Mouse (Mus musculus) activated CD4-positive, CD25-positive, alpha-beta regulatory T cell, adult 4 months (primary cell): Measurements from ENCODE around the gene Klhl26. TPM values are rescaled to one million over a fixed set of nuclear protein-coding genes. Genes with fewer than 3 reads are reported as not detected.

Experiments used
- ATAC-seq: one replicate; pipeline ENCODE4 v1.8.0; 2017
- polyA plus RNA-seq, 2 experiments: library from polyadenylated mRNA; unstranded; fragments of 100-300 nt; shearing (Covaris generic); gene quantifications; one replicate each; pipeline ENCODE4 v1.2.1; 2017

Klhl26 gene
- polyA plus RNA-seq, 2 experiments from 2014 or later: 7.2 to 9.5 TPM

GRCm38 (mm10) chr8:70408301-70408700 lies 68.5 kb downstream of the Klhl26 start:
- no peak for ATAC-seq

GRCm38 (mm10) chr8:70406427-70407069 lies 70.2 kb downstream of the Klhl26 start:
- ATAC-seq: no peak

GRCm38 (mm10) chr8:70405189-70405588 lies 71.6 kb downstream of the Klhl26 start:
- ATAC-seq: no peak

DNA sequence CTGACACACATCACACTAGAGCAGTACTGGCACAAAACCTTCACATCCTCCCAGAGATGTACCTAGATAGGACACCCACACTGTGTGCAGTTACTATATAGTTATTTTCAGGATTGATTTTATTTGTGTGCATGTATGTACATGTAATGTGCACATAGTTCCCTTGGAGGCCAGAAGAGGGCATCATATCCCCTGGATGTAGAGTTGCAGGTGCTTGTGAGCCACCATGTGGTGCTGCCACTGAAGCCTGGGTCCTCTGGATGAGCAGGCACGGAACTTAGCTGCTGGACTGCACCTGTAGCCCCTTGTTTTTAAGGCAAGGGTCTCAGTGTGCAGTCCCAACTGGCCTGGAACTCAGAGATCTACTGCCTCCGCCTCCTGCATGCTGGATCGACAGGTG lies 72.6 kb downstream of the Klhl26 start:
- no peak for ATAC-seq

Other genes with a start within 250 kb of the Klhl26 start
- gene Sugp2, start 242.7 kb downstream of the Klhl26 start, polyA plus RNA-seq: 10 to 100 TPM; 18.7 to 23.3 TPM
- 1 to 10 TPM; 6.6 to 7.6 TPM for gene Armc6, start 242.5 kb downstream of the Klhl26 start, polyA plus RNA-seq
- gene Homer3, start 194.1 kb downstream of the Klhl26 start, polyA plus RNA-seq: under 1 TPM in 1 of 2 experiments, not detected in 1; 0.66 TPM
- gene Ddx49, start 174.5 kb downstream of the Klhl26 start, polyA plus RNA-seq: 10 to 100 TPM; 44.3 to 46.8 TPM
- gene Cope, start 174.4 kb downstream of the Klhl26 start, polyA plus RNA-seq: 100 to 1,000 TPM; 312 to 332 TPM
- gene Cers1, start 161.2 kb downstream of the Klhl26 start, polyA plus RNA-seq: not detected
- gene Gdf1, start 147.2 kb downstream of the Klhl26 start, polyA plus RNA-seq: under 1 TPM in 1 of 2 experiments, not detected in 1; 0.79 TPM
- 10 to 100 TPM; 12.1 to 15.3 TPM for gene Upf1, start 123.7 kb downstream of the Klhl26 start, polyA plus RNA-seq
- gene Comp, start 103.4 kb downstream of the Klhl26 start, polyA plus RNA-seq: under 1 TPM in 1 of 2 experiments, not detected in 1; 0.95 TPM
- 1 to 10 TPM; 7.1 to 8.4 TPM for gene Crtc1, start 37.4 kb downstream of the Klhl26 start, polyA plus RNA-seq
- under 1 TPM in 1 of 2 experiments, not detected in 1; 0.22 TPM for gene Tmem59l, start 10.4 kb upstream of the Klhl26 start, polyA plus RNA-seq
- not detected for gene Crlf1, start 16.2 kb upstream of the Klhl26 start, polyA plus RNA-seq
- gene Rex1bd, start 29.8 kb upstream of the Klhl26 start, polyA plus RNA-seq: 10 to 100 TPM; 89.0 to 95.4 TPM
- 1,000 to 10,000 TPM; 3,631 to 4,013 TPM for gene Uba52, start 33.8 kb upstream of the Klhl26 start, polyA plus RNA-seq
- 100 to 1,000 TPM; 131 to 163 TPM for gene Fkbp8, start 50.8 kb upstream of the Klhl26 start, polyA plus RNA-seq
- 100 to 1,000 TPM; 176 to 180 TPM for gene Kxd1, start 51.0 kb upstream of the Klhl26 start, polyA plus RNA-seq
- gene Ell, start 62.5 kb upstream of the Klhl26 start, polyA plus RNA-seq: 10 to 100 TPM; 27.8 to 35.2 TPM
- 10 to 100 TPM; 19.3 to 44.6 TPM for gene Isyna1, start 117.4 kb upstream of the Klhl26 start, polyA plus RNA-seq
- 10 to 100 TPM; 15.8 to 17.7 TPM for gene Ssbp4, start 131.9 kb upstream of the Klhl26 start, polyA plus RNA-seq
- gene Lrrc25, start 139.2 kb upstream of the Klhl26 start, polyA plus RNA-seq: 1 to 10 TPM in 1 of 2 experiments, under 1 TPM in 1; 0.54 to 1.0 TPM
- not detected for gene Gdf15, start 155.5 kb upstream of the Klhl26 start, polyA plus RNA-seq
- gene Pgpep1, start 183.4 kb upstream of the Klhl26 start, polyA plus RNA-seq: 1 to 10 TPM; 7.1 to 7.4 TPM
- 100 to 1,000 TPM; 115 to 120 TPM for gene Lsm4, start 196.3 kb upstream of the Klhl26 start, polyA plus RNA-seq
- gene Jund, start 222.0 kb upstream of the Klhl26 start, polyA plus RNA-seq: 10 to 100 TPM; 12.5 to 20.0 TPM
- not detected for gene Iqcn, start 226.5 kb upstream of the Klhl26 start, polyA plus RNA-seq
- gene Gm3336, start 241.6 kb upstream of the Klhl26 start, polyA plus RNA-seq: not detected
- gene Pde4c, start 246.8 kb upstream of the Klhl26 start, polyA plus RNA-seq: under 1 TPM; 0.47 to 0.95 TPM